Mouse (Mus musculus) ES-Bruce4 (cell line): ENCODE measurements around the gene Olfr703. TPM values are rescaled to one million over a fixed set of nuclear protein-coding genes. Genes with fewer than 3 reads are reported as not detected.

Source experiments
- H3K27ac ChIP-seq: 2 replicates; pipeline ENCODE4 v1.5.1; 2012; ENCODE audit warnings: low read length, inconsistent platforms; ENCODE audit not compliant: insufficient read depth
- H3K27me3 ChIP-seq: 2 replicates; pipeline ENCODE4 v1.6.1; 2012; ENCODE audit warnings: mild to moderate bottlenecking, low read length, inconsistent platforms; ENCODE audit not compliant: control insufficient read depth, poor library complexity, insufficient read depth, severe bottlenecking
- H3K36me3 ChIP-seq: 2 replicates; pipeline ENCODE4 v1.6.1; 2012; ENCODE audit warnings: inconsistent platforms, mild to moderate bottlenecking, low read length, moderate library complexity; ENCODE audit not compliant: control insufficient read depth, poor library complexity, insufficient read depth, severe bottlenecking
- H3K4me1 ChIP-seq: one replicate; pipeline ENCODE4 v1.8.1; 2011; ENCODE audit warnings: low read length; ENCODE audit not compliant: control insufficient read depth, insufficient read depth
- H3K4me3 ChIP-seq: 2 replicates; pipeline ENCODE4 v1.5.1; 2011; ENCODE audit warnings: low read depth, mild to moderate bottlenecking, low read length
- H3K9ac ChIP-seq: 2 replicates; pipeline ENCODE4 v1.6.1; 2012; ENCODE audit warnings: low read depth, mild to moderate bottlenecking, inconsistent platforms; ENCODE audit not compliant: poor library complexity, severe bottlenecking
- H3K9me3 ChIP-seq: replicated peaks from 2 replicates; pipeline ENCODE4 v1.6.1; 2012; ENCODE audit warnings: mild to moderate bottlenecking, low read length, inconsistent platforms; ENCODE audit not compliant: control insufficient read depth, poor library complexity, insufficient read depth, severe bottlenecking
- CTCF ChIP-seq: IDR thresholded peaks from one replicate; pipeline ENCODE4 v1.8.1; 2011; ENCODE audit warnings: low read depth, low read length
- EP300 ChIP-seq: IDR thresholded peaks from 2 replicates; pipeline ENCODE4 v1.6.1; 2011; ENCODE audit warnings: low read depth, low read length; ENCODE audit not compliant: insufficient read depth
- POLR2A ChIP-seq: IDR thresholded peaks from one replicate; pipeline ENCODE4 v1.8.1; 2011; ENCODE audit warnings: low read length; ENCODE audit not compliant: insufficient read depth
- polyA plus RNA-seq: library from polyadenylated mRNA; stranded (reverse); fragments of >200 nt; gene quantifications from 2 replicates; pipeline ENCODE4 v1.2.4, GENCODE M21; 2011; ENCODE audit warnings: low read depth; ENCODE audit not compliant: missing spikeins, insufficient read depth, insufficient read length

The Olfr703 gene
- polyA plus RNA-seq = not detected in 2 replicates

DNA sequence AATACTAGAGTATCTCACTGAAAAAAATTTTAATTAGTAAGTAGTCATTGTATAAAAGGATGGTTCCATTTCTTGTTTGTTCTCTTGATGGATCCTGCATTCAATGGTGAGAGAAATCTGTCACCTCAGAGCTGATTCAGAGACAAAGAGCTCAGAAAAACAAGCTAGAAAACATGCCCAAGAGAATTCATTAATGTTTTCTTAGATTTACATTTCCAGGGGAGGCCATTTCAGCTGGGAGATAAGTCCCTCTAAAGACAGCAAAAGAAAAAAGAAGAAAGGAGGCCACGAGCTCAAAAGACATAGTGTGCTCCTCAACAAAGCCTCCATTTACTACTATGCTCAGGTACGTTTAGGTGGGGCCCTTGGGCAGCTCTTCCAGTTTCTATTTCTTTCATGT, at the start of gene Olfr703:
Gene Olfr703, plus strand, starts transcription at position 301 of the 400 bp plus-strand sequence.
- Histone ChIP-seq H3K4me1 (no peaks in the 10 kb centered on the region), H3K27ac (no peak within 1 kb of the TSS), H3K27me3 (no peaks in the 10 kb centered on the region), H3K4me3 (no peak within 1 kb of the TSS), H3K36me3 (no peaks in the 10 kb centered on the region), H3K9ac (no peak within 1 kb of the TSS), H3K9me3 (no peaks in the 10 kb centered on the region)
- TF ChIP-seq CTCF = no peak
- TF ChIP-seq POLR2A = no peak
- no peak for TF ChIP-seq EP300

DNA sequence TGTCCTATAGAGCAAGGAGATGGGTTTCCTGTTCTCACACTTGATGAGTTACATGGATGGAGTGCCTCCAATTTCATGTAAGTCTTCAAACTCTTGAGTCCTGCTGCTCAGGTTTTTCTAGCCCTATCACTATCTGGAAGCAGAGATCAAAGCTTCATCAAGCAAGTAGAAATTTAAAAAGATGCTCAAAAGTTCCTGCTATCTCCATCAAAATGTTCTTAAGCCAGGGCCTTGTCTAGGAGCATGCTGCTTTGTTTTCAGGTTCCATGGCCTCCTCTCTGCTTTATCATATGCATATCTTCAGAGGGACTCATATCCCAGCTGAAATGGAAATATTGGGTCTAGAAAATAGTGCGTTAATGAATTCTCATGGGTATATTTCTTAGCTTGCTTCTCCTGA, 34.4 kb upstream of the Olfr703 start, which contains the start of gene Olfr700:
Gene Olfr700, minus strand, starts transcription at position 101 of the 400 bp plus-strand sequence.
- no peaks in the 10 kb centered on the region for H3K4me1 ChIP-seq
- no peak for TF ChIP-seq POLR2A
- TF ChIP-seq CTCF = no peak
- no peak for TF ChIP-seq EP300
- no peak within 1 kb of the TSS for H3K27ac ChIP-seq
- no peaks in the 10 kb centered on the region for H3K27me3 ChIP-seq
- H3K9me3 ChIP-seq = no peaks in the 10 kb centered on the region
- no peak within 1 kb of the TSS for H3K9ac ChIP-seq
- H3K4me3 ChIP-seq = no peak within 1 kb of the TSS
- no peaks in the 10 kb centered on the region for H3K36me3 ChIP-seq

DNA sequence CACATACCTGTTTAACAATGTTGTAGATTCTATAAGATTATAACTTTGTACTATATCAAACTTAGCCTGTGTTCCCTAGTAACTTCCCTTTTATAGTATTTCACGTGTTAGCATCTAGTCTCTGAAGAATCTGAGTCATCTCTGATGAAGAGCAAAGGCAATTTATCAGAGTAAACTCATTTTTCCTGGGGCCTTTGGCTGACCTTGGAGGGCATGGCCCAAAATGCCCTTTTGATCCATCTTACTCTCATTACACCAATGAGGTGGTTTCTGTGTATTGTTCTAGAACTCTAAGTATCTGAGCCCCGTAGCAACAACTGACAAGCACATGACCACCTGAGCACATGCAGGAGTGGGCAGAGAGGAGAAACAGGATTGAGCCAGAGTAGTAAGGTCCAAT, 29.3 kb upstream of the Olfr703 start, which contains the start of gene Olfr701:
Gene Olfr701, plus strand, starts transcription at position 301 of the 400 bp plus-strand sequence.
- no peak within 1 kb of the TSS for H3K4me3 ChIP-seq
- H3K27ac ChIP-seq = no peak within 1 kb of the TSS
- no peak for TF ChIP-seq POLR2A
- TF ChIP-seq EP300 = no peak
- no peak for TF ChIP-seq CTCF
- H3K9me3 ChIP-seq = no peaks in the 10 kb centered on the region
- H3K36me3 ChIP-seq = no peaks in the 10 kb centered on the region
- H3K9ac ChIP-seq = no peak within 1 kb of the TSS
- no peaks in the 10 kb centered on the region for H3K27me3 ChIP-seq
- H3K4me1 ChIP-seq = no peaks in the 10 kb centered on the region

DNA sequence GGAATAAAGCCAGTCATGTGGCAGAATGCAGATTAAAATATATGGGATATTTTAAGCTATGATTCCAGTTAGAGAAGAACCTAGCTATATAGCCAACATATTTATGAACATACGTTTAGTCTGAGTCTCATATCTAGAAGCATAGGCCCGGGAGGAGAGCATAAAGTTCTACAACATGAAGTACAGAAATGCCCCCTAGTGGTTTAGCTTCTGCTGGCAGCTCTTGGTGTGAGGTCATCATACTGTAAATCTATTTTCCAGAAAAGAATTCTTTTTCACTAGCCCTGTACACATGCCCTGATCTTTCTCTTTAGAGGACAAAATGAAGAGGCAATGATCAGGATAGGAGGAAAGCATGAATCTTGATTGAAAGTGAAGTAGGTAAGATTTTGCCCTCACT, 27.4 kb upstream of the Olfr703 start:
- H3K9ac ChIP-seq = no peak overlapping the region
- no peaks in the 10 kb centered on the region for H3K9me3 ChIP-seq
- no peaks in the 10 kb centered on the region for H3K4me1 ChIP-seq
- no peak overlapping the region for H3K27ac ChIP-seq
- TF ChIP-seq CTCF = no peak
- TF ChIP-seq EP300 = no peak
- TF ChIP-seq POLR2A = no peak
- no peaks in the 10 kb centered on the region for H3K27me3 ChIP-seq
- no peaks in the 10 kb centered on the region for H3K36me3 ChIP-seq
- no peak overlapping the region for H3K4me3 ChIP-seq

DNA sequence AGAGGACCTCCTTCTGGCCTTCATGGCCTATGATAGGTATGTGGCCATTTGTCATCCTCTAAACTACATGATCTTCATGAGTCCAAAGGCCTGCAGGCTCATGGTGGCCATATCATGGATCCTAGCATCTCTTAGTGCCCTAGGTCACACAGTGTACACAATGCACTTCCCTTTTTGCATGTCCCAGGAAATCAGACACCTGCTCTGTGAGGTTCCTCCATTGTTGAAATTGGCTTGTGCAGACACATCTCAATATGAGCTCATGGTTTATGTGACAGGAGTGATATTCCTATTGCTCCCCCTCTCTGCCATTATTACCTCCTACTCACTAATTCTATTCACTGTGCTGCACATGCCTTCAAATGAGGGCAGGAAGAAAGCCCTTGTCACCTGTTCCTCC, 24.7 kb upstream of the Olfr703 start:
- Histone ChIP-seq H3K4me1 (no peaks in the 10 kb centered on the region), H3K27me3 (no peaks in the 10 kb centered on the region), H3K4me3 (no peak overlapping the region), H3K9me3 (no peaks in the 10 kb centered on the region), H3K36me3 (no peaks in the 10 kb centered on the region), H3K9ac (no peak overlapping the region), H3K27ac (no peak overlapping the region)
- TF ChIP-seq EP300 = no peak
- TF ChIP-seq POLR2A = no peak
- TF ChIP-seq CTCF = no peak

DNA sequence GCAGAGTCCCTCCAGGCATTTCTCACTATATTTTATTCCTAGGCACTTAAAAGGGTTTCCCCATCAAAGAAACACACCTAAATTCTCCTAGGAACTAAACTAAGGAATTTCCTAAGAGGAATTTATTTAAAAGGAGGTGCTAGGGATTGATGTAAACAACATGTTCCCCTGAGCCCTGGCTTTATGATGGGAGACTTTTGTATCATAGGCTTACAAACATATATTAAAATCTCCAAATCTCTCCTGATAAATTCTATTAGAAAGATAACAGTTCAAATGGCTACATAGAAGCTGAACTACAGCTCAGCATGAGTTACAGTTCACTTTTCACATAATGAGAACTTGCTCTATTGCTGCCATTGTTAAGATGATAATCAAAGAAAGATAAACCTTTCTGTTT, 9.4 kb upstream of the Olfr703 start, which contains the start of gene Olfr702:
Gene Olfr702, minus strand, starts transcription at position 101 of the 400 bp plus-strand sequence.
- no peak within 1 kb of the TSS for H3K27ac ChIP-seq
- no peaks in the 10 kb centered on the region for H3K36me3 ChIP-seq
- H3K4me1 ChIP-seq = no peaks in the 10 kb centered on the region
- no peak within 1 kb of the TSS for H3K9ac ChIP-seq
- H3K27me3 ChIP-seq = no peaks in the 10 kb centered on the region
- H3K9me3 ChIP-seq = no peaks in the 10 kb centered on the region
- H3K4me3 ChIP-seq = no peak within 1 kb of the TSS
- TF ChIP-seq POLR2A (no peak), CTCF (no peak), EP300 (no peak)
